Mouse (Mus musculus) embryonic facial prominence, embryonic 11.5 days (tissue): ENCODE results near the gene Wrap73. TPM values are rescaled to one million over a fixed set of nuclear protein-coding genes. Genes with fewer than 3 reads are reported as not detected.

Experiments
- ATAC-seq: fragments of 200-750 bp; cut with Nextera tagmentation; replicated peaks from 2 replicates; pipeline ENCODE4 v1.8.0; 2017; ENCODE audit warnings: low read depth; ENCODE audit not compliant: insufficient number of reproducible peaks, low FRiP score, low TSS enrichment
- DNase-seq: peaks from one replicate; pipeline ENCODE4 v3.0.0-alpha.2; 2015; ENCODE audit warnings: low spot score
- H3K27ac ChIP-seq: fragments of 300-500 bp; sonication (generic); replicated peaks from 2 replicates; pipeline ENCODE4 v1.5.1; 2014; ENCODE audit warnings: mild to moderate bottlenecking, low read depth, low read length, control low read depth
- H3K27me3 ChIP-seq: fragments of 300-500 bp; sonication (generic); 2 replicates; pipeline ENCODE4 v1.6.1; 2014; ENCODE audit warnings: mild to moderate bottlenecking, low read length, moderate library complexity, mixed read lengths; ENCODE audit not compliant: control insufficient read depth, insufficient read depth
- H3K36me3 ChIP-seq: fragments of 300-500 bp; sonication (generic); replicated peaks from 2 replicates; pipeline ENCODE4 v1.6.1; 2014; ENCODE audit warnings: low read depth, mild to moderate bottlenecking, low read length, moderate library complexity, mixed read lengths; ENCODE audit not compliant: control insufficient read depth, insufficient read depth
- H3K4me1 ChIP-seq: fragments of 300-500 bp; sonication (generic); 2 replicates; pipeline ENCODE4 v1.6.1; 2014; ENCODE audit warnings: low read length, mixed read lengths; ENCODE audit not compliant: control insufficient read depth, insufficient read depth
- H3K4me2 ChIP-seq: fragments of 300-500 bp; sonication (generic); 2 replicates; pipeline ENCODE4 v1.6.1; 2014; ENCODE audit warnings: low read depth, mild to moderate bottlenecking, control low read depth, low read length, moderate library complexity
- H3K4me3 ChIP-seq: fragments of 300-500 bp; sonication (generic); 2 replicates; pipeline ENCODE4 v1.5.1; 2014; ENCODE audit warnings: low read depth, low read length, control low read depth
- H3K9ac ChIP-seq: fragments of 300-500 bp; sonication (generic); replicated peaks from 2 replicates; pipeline ENCODE4 v1.6.1; 2014; ENCODE audit warnings: mild to moderate bottlenecking, control low read depth, low read length
- H3K9me3 ChIP-seq: fragments of 300-500 bp; sonication (generic); replicated peaks from 2 replicates; pipeline ENCODE4 v1.6.1; 2016; ENCODE audit warnings: mild to moderate bottlenecking, low read length, inconsistent platforms, mixed read lengths; ENCODE audit not compliant: control insufficient read depth
- WGBS: fragments of 180-500 bp; shearing (Covaris S2); extraction: QIAGEN DNeasy Blood & Tissue Kit; methylation state at CpG from one replicate; pipeline ENCODE4 v1.1.7; 2014; 5-methylcytosine and 5-hydroxymethylcytosine counted together
- polyA plus RNA-seq: library from polyadenylated mRNA; unstranded; fragments of >200 nt; fragmentation: Nextera tagmentation; extraction: Ambion mirVana; gene quantifications from 2 replicates; pipeline ENCODE4 v1.2.1, GENCODE M21; 2014

Wrap73 gene
- polyA plus RNA-seq, 1 experiment from 2014 or later = 50.0 TPM

DNA sequence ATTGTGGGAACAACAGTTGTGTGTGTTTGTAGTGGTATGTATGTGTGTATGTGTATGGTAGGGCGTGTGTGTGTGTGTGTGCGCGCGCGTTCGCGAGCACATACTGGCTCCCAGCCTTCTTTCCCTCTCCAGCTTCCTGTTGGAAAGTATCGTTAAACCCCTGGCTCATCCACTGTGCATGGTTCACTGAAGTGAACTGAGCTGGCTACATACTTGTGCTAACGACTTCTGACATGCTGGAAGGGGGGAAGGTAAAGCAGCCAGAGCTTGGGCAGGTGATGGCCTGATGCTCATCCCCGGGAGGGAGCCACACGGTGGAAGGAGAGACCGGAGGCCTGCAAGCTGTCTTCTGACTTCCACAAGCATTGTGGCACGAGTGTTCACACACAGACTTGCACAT lies 69.3 kb downstream of the Wrap73 start:
- no peak for ATAC-seq
- Histone ChIP-seq H3K9ac (no peak overlapping the region), H3K9me3 (no peaks in the 10 kb centered on the region)

DNA sequence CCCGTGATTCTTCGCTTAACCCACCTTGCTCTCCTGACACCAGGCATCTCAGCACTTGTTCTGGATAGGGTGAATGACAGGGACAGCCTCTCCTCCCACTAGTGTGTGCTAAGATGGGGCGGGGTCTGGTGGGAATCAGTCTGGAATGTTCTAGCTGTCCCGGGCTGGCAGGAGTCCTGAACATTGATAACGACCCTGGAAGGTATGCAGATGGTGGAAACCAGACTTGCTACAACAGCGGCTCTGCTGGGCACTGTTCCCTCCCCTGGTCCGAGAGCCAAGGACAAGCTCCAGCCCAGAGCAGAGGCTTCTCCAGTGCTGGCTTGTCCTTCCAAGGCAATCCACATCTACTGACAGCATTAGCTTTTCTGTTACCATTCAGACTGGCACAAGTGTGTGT lies 71.4 kb downstream of the Wrap73 start:
- Histone ChIP-seq H3K27me3 (no peaks in the 10 kb centered on the region), H3K27ac (no peak overlapping the region), H3K4me3 (no peak overlapping the region), H3K4me2 (no peak overlapping the region), H3K9me3 (no peaks in the 10 kb centered on the region), H3K36me3 (no peaks in the 10 kb centered on the region), H3K4me1 (no peaks in the 10 kb centered on the region; the same call in 1 of the 2 replicates), H3K9ac (no peak overlapping the region)
- ATAC-seq (no peak), DNase-seq (no peak)
- WGBS = 74% methylated on average over 7 of the region's 7 CpGs

More for the DNA sequence above, 69.3 kb downstream of the Wrap73 start:
- H3K27me3 ChIP-seq = no peaks in the 10 kb centered on the region
- H3K4me2 ChIP-seq = no peak overlapping the region
- no peak overlapping the region for H3K4me3 ChIP-seq
- H3K27ac ChIP-seq = no peak overlapping the region
- DNase-seq = no peak
- WGBS = 80% methylated on average over 13 of the region's 13 CpGs
- H3K36me3 ChIP-seq = no peaks in the 10 kb centered on the region
- H3K4me1 ChIP-seq = no peaks in the 10 kb centered on the region

DNA sequence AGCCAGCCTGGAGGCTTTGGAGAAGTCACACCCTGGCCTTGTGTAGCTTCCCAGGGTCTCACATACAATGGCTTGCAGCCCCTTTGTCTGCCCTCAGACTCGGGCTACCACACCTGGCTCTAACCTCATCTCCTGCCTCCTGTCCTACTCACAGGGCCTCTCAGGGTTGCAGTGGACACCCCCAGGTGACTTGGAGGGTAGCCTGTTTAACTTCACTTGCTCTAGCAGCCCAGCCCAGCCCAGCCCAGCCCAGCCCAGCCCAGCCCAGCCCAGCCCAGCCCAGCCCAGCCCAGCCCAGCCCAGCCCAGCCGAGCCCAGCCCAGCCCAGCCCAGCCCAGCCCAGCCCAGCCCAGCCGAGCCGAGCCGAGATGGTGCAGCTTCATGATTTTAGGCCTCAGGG lies 71.9 kb downstream of the Wrap73 start:
- Histone ChIP-seq H3K27ac (no peak overlapping the region), H3K4me1 (no peaks in the 10 kb centered on the region; the same call in 1 of the 2 replicates), H3K36me3 (no peaks in the 10 kb centered on the region)

More for the DNA sequence above, 71.9 kb downstream of the Wrap73 start:
- H3K9ac ChIP-seq = no peak overlapping the region
- ATAC-seq (no peak), DNase-seq (no peak)
- no peaks in the 10 kb centered on the region for H3K27me3 ChIP-seq
- no peaks in the 10 kb centered on the region for H3K9me3 ChIP-seq
- 15% methylated on average over 5 of the region's 5 CpGs for WGBS
- no peak overlapping the region for H3K4me3 ChIP-seq
- no peak overlapping the region for H3K4me2 ChIP-seq

Other genes with a start within 250 kb of the Wrap73 start
- gene A430005L14Rik, start 185.1 kb upstream of the Wrap73 start, polyA plus RNA-seq = 107 TPM in 2 replicates
- 10.4 and 12.8 TPM in 2 replicates for gene Dffb, start 167.2 kb upstream of the Wrap73 start, polyA plus RNA-seq
- 13.6 and 16.0 TPM in 2 replicates for gene Cep104, start 167.2 kb upstream of the Wrap73 start, polyA plus RNA-seq
- gene Lrrc47, start 130.6 kb upstream of the Wrap73 start, polyA plus RNA-seq = 11.9 TPM in 2 replicates
- 9.4 and 9.7 TPM in 2 replicates for gene Smim1, start 116.1 kb upstream of the Wrap73 start, polyA plus RNA-seq
- not detected in 2 replicates for gene Ccdc27, start 99.7 kb upstream of the Wrap73 start, polyA plus RNA-seq
- 0.84 and 1.1 TPM in 2 replicates for gene Trp73, start 2.2 kb upstream of the Wrap73 start, polyA plus RNA-seq
- 117 and 134 TPM in 2 replicates for gene Tprgl, start 18.3 kb downstream of the Wrap73 start, polyA plus RNA-seq
- gene Megf6, start 28.4 kb downstream of the Wrap73 start, polyA plus RNA-seq = 17.6 and 22.9 TPM in 2 replicates
- gene Arhgef16, start 159.3 kb downstream of the Wrap73 start, polyA plus RNA-seq = 4.8 and 5.6 TPM in 2 replicates
- gene B230104I21Rik, start 193.8 kb downstream of the Wrap73 start, polyA plus RNA-seq = not detected in 2 replicates